Mouse (Mus musculus) neutrophil, adult 5-6 weeks (primary cell): ENCODE data around the gene Hsf4. TPM values are rescaled to one million over a fixed set of nuclear protein-coding genes. Genes with fewer than 3 reads are reported as not detected.
"Not testable (repeated sequence)": the region's sequence is repeated elsewhere in the genome, so short reads cannot be mapped to it uniquely, and the experiment has no call there.

Experiments used
- ATAC-seq: fragments of 151-379, 151-347 bp; 2 replicates; pipeline ENCODE4 v1.8.0; 2017; ENCODE audit warnings: mild to moderate bottlenecking, moderate TSS enrichment; ENCODE audit not compliant: insufficient number of reproducible peaks, poor library complexity, low FRiP score, severe bottlenecking; ENCODE audit errors: extremely low read depth
- total RNA-seq: library from RNA; stranded (forward); fragments of 200-1000 nt; gene quantifications from 2 replicates; pipeline ENCODE4 v1.2.3, GENCODE M21; 2017

Gene Hsf4
- not detected in 2 replicates for total RNA-seq

DNA sequence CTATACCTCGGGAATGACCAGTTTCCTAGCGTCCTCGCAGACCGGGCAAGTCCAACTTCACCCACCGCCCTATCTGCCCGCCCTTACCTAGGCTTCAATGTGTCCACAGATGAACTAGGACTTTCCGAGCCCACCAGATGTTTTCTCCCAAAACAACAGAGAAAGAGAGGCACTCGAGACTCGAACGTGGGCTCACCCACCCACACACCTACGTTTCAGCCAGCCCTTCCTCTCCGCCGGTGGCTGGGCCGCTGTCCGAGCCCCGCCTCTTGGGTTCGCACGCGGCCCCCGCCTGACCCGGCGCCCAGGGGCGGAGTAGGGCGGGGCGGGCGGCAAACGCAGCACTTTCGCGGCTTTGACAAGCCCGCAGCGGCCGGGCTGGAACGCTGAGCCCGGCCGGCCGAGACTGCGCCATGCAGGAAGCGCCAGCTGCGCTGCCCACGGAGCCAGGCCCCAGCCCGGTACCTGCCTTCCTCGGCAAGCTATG, at the start of gene Hsf4:
Gene Hsf4 (plus strand): TSS at position 341 of the 487 bp plus-strand sequence.
- ATAC-seq: no peak

DNA sequence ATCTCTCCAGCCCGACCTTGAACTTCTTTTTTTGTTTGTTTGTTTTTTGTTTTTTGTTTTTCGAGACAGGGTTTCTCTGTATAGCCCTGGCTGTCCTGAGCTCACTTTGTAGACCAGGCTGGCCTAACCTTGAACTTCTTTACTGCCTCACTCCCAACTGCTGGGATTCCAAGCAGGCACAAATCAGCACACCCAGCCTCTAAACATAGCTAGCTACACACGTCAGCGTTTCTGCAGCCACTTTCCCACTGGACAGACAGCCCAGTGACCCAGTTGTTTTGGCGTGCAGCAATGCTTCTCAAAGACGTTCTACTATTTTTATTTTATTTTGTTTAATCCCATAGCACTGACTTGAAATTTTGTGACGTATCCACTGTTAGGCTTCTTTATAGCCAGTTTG, 45.8 kb upstream of the Hsf4 start:
- ATAC-seq: no peak

- peak; percentile 98 for ATAC-seq
Observed at GRCm38 (mm10) chr8:105224413-105225271, 45.0 kb upstream of the Hsf4 start, which contains the start of gene D230025D16Rik. Gene D230025D16Rik (plus strand): TSS chr8:105225145.

- ATAC-seq: no peak; the same call in 1 of the 2 replicates
Observed at GRCm38 (mm10) chr8:105225272-105225593, 44.4 kb upstream of the Hsf4 start.

- ATAC-seq: no peak
Observed at GRCm38 (mm10) chr8:105225917-105226316, 43.7 kb upstream of the Hsf4 start.

GRCm38 (mm10) chr8:105231503-105232320, 37.9 kb upstream of the Hsf4 start:
- ATAC-seq: no peak

GRCm38 (mm10) chr8:105232321-105232693, 37.3 kb upstream of the Hsf4 start:
- not testable (repeated sequence) for ATAC-seq

DNA sequence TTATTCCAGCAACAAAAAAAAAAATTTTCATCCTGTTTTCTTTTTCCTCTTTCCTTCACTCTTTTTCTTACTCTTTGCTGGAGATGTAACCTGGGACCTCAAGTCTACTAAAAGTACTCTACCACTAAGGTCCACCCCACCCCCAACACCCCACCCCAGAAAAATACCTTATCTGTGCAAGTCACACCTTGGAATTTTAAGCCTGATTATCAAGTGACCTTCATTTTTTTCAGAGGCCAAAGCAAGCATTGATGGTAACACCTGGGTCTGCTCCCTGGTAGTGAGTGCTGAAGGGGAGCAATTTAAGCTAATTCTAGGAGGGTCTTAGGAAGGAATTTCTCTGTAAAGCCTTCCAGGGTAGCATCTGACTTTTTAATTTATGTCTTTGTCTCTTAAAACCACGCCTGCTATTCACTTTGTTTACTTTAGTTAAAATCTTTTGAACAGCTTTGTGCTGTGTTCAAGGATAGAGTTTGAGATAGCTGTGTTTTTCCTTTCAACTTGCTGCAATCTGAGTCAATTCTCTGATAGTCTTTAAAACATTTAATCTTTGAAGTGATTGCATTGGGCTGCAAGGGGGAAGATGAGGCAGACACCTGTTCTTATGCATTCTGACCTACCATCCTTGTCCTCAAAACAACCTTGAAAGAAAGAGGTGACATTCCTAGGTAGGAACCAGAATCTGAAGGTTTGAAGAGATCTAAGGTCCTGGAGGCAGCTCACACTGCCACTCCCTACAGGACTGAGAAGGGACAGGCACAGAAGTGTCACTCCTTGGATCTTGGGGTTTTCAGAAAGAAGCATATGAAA, 36.3 kb upstream of the Hsf4 start:
- ATAC-seq: no peak

GRCm38 (mm10) chr8:105235206-105235605, 34.4 kb upstream of the Hsf4 start:
- no peak for ATAC-seq

DNA sequence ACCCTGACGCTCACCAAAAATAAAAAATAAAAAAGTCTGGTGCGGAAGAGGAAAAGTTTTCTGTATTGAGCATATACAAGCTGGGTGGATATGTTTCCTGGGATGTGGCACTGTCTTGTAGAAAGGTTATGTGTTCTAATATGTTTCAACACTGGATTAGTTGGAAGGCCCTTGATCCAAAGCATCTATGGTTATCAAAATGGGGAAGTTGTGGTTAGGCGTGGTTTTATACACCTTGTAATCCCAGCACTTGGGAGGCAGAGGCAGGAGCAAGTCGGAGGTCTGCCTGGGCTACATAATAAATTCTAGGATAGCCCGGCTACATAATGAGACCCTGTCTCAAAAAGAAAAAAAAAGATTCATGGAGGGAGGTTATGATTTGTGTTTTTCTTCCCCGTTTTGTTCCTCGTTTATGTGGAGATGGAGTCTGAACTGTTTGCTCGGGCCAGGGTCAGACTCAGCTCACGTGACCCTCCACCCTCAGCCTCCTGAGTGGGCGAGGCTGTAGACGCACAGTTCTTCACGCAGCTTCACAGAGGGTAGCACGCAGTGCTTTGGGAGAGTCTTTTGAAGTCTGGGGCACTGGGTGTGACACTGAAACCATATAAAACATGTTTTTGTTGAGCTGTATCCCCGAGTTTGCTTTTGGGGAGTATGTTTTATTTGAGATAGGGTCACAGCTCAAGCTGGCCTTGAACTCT, 32.0 kb upstream of the Hsf4 start:
- no peak for ATAC-seq

GRCm38 (mm10) chr8:105241016-105241415, 28.6 kb upstream of the Hsf4 start:
- no peak for ATAC-seq

DNA sequence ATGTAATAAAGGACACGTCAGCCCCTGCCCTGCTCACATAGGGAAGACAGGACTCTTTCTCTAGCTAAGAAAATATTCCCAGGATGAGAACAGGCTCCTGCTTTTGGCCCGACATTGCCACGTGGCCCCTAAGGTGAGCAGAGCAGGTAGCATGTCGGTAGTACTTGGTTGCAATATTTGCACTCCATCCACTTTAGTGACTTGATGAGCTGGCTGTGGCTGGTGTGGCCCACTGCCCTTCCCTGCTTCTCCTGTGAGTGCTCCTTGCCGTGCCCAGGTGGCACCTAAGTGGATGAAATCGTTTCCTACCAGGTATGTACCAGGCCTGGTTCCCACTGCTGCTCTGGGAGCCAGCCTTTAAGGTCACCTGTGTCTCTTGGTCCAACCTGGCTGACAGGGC, 17.6 kb upstream of the Hsf4 start:
- ATAC-seq: no peak

GRCm38 (mm10) chr8:105252680-105253537, 16.7 kb upstream of the Hsf4 start:
- ATAC-seq: no peak

DNA sequence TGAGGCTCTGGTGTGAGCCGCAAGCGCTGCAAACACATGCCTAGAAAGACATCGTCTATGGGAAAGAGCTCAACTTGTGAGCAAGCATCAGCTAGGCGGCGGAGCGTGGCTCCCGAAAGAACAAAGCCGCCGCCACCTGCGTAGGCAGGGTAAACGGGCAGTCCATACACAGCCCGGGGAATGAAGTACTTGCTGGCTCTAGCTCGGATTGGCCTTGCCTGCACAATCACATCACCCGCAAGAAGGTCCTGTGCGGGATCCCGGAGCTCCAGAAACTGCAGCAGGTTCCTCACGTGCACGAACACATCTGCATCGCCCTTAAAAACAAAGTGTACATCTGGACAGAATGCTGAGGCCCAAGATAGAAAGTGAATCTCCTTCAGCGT, 15.8 kb upstream of the Hsf4 start:
- no peak for ATAC-seq

- ATAC-seq: peak; percentile 66
Observed at GRCm38 (mm10) chr8:105254152-105254965, 15.2 kb upstream of the Hsf4 start.

- no peak for ATAC-seq
Observed at GRCm38 (mm10) chr8:105254966-105255350, 14.6 kb upstream of the Hsf4 start, which contains the start of gene B3gnt9. Gene B3gnt9 (minus strand): TSS chr8:105255153.
